Mouse (Mus musculus) gastrocnemius, adult 2 months (tissue): Measurements from ENCODE around the gene Pdcd11. TPM values are rescaled to one million over a fixed set of nuclear protein-coding genes. Genes with fewer than 3 reads are reported as not detected.

Source experiments
- DNase-seq: peaks from one replicate; pipeline ENCODE4 v3.0.0; 2022
- H3K27ac ChIP-seq: fragments of 200-600 bp; 2 replicates; pipeline ENCODE4 v1.8.1; 2022; ENCODE audit warnings: mild to moderate bottlenecking
- H3K4me3 ChIP-seq: fragments of 200-600 bp; 2 replicates; pipeline ENCODE4 v1.8.1; 2022; ENCODE audit warnings: mild to moderate bottlenecking, moderate library complexity
- CTCF ChIP-seq: fragments of 200-600 bp; IDR thresholded peaks from 2 replicates; pipeline ENCODE4 v1.8.1; 2022; ENCODE audit warnings: antibody characterized with exemption, mild to moderate bottlenecking, moderate library complexity
- intact Hi-C: fragments of 180-260 bp; cut with DNase I; formaldehyde crosslinking; loops from one replicate; pipeline ENCODE4 v1.15.1; 2025
- total RNA-seq, 2 experiments: library from RNA; stranded (reverse); gene quantifications; 2 replicates each; pipeline ENCODE4 v1.2.3; 2021

The Pdcd11 gene
- total RNA-seq, 2 experiments from 2014 or later: 8.0 to 8.6 TPM

DNA sequence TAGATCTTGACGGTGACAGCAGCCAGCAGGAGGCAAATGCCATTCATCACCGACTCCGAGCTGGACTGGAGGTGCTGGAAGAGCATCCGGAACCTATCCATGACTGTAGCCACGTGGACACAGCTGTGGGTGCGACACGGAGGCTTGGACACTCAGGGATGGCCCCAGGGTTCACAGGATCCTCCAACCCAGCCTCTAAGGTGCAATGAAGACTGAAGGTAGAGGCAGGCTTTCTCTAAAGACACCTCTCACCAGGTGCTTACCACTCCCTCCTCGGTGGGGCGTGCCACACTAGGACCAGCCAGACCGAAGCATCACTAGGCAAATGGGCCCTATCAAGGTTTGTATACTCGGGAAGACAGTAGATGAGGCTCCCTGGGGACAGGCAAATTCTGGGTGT lies 67.1 kb downstream of the Pdcd11 start, which contains the start of gene Calhm3:
TSS of gene Calhm3 (minus strand) at position 101 of the 400 bp plus-strand sequence.
- Histone ChIP-seq H3K4me3 (no peak within 1 kb of the TSS), H3K27ac (no peak within 1 kb of the TSS)
- no peak for TF ChIP-seq CTCF
- intact Hi-C loops: no loop called here
- DNase-seq: no peak

DNA sequence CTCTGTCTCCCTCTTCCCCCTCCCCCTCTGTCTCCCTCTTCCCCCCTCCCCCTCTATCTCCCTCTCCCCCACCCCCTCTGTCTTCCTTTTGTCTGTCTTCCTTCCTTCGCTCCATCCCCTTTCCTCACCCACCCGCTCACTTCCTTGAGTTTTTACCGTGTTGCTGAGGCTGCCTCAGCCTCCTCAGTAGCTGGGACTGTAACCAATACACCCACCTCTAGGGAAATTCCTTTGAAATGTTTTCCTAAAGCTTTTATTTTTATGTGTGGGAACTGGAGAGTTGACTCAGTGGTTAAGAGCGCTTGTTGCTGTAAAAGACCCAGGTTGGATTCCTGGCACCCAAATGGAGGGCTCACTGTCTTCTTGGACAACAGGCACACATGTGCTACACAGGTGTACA lies 71.1 kb downstream of the Pdcd11 start:
- no peak for DNase-seq
- TF ChIP-seq CTCF: no peak
- Histone ChIP-seq H3K4me3 (no peak overlapping the region), H3K27ac (no peak overlapping the region)
- intact Hi-C loops: no loop called here

DNA sequence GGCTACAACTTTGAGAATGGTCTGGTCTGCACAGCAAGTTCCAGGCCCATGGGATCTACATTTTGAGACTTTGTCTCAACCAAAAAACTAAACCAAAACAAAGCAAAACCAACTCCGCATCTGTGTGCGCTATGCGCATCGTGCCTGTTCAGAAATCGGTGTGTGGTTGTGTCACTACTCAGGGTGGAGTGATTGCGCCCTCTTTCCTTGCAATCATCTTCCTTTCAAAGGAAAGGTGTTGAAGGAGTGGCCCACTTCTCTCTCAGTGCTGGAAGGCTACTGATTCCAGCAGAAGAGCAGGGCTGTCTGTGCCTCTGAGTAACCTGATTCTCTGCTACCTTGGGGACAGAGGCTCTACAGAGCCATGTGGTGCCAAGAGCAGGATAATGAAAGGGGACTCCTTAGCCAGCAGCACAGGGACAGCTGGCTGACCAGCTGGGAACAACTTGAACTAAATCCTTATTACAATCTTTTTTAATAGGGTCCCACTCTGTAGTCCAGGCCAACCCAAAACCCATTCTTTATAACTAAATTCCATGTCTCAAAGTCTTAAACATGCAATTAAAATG lies 72.7 kb downstream of the Pdcd11 start:
- Histone ChIP-seq H3K27ac (no peak overlapping the region), H3K4me3 (no peak overlapping the region)
- intact Hi-C loops: no loop called here
- no peak for TF ChIP-seq CTCF
- DNase-seq: peak; percentile 48

DNA sequence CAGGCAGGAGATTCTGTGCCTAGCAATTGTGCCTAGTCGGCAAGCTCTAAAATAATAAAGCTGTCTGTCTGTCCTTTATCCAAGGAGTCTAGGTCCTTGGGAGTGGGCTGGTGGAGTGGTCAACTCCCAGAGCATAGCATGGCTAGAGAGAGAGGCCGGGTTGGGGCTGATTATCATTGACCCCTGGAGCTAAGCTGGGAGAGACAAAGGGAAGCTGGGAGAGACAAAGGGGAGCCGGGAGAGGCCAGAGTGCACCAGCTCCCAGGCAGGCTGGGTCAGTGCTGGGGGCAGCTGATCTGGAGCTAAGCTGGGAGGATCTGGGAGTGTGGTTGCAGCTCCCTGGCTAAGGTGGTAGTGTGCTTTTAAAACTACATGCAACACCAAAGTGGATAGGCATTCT lies 76.2 kb downstream of the Pdcd11 start:
- H3K27ac ChIP-seq: no peak overlapping the region
- intact Hi-C loops: no loop called here
- DNase-seq: no peak
- H3K4me3 ChIP-seq: no peak overlapping the region
- no peak for TF ChIP-seq CTCF

DNA sequence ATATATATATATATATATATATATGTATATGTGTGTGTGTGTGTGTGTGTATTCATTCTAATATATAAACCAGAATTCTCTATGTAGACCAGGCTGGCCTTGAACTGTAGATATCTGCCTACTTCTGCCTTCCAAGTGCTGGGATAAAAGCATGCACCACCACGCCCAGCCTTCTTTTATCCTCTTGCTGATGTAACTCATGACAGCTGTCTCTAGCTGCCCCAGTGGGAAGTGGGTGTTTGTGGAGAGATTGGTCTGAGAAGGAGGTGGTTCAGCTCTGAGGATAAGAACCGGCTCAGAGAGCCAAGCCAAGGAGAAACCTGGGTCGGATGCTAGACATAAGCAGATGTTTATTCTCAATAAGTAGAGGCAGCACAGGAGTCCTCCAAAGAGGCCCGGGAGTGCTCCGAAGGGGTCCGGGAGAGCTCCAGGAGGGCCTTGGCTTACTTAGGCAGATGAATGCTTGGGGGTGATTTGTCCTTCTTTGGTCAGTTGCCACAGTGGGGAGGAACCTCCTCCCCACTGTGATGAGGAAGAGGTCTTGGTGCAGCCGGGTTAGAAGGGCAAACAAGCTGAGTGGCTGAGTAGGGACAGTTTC lies 77.1 kb downstream of the Pdcd11 start:
- no peak for DNase-seq
- no peak overlapping the region for H3K27ac ChIP-seq
- TF ChIP-seq CTCF: no peak
- no peak overlapping the region for H3K4me3 ChIP-seq
- intact Hi-C loops: no loop called here

DNA sequence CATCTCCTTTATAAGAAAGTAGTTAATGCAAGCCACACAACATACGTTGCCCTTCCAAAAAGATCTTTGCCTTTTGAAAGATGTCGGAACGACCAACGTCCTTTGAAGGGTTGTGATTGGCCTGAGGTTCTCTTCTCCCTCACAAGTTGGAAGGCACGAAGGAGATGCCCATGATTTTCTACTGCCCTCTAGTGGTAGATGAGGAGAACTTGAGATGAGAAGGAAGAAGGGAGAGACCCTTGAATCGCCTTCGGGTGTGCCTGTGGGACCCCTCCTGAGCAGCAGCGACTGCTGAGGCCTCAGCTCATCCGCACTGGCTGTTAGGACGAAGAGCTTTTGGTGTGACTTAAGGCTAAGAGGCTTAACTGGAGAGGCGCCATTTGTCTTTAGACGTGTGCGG lies 77.7 kb downstream of the Pdcd11 start:
- intact Hi-C loops: no loop called here
- peak overlapping the region; percentile 1; the same call in 1 of the 2 replicates for H3K27ac ChIP-seq
- TF ChIP-seq CTCF: peak; percentile 87
- no peak for DNase-seq
- H3K4me3 ChIP-seq: peak overlapping the region; percentile 64

DNA sequence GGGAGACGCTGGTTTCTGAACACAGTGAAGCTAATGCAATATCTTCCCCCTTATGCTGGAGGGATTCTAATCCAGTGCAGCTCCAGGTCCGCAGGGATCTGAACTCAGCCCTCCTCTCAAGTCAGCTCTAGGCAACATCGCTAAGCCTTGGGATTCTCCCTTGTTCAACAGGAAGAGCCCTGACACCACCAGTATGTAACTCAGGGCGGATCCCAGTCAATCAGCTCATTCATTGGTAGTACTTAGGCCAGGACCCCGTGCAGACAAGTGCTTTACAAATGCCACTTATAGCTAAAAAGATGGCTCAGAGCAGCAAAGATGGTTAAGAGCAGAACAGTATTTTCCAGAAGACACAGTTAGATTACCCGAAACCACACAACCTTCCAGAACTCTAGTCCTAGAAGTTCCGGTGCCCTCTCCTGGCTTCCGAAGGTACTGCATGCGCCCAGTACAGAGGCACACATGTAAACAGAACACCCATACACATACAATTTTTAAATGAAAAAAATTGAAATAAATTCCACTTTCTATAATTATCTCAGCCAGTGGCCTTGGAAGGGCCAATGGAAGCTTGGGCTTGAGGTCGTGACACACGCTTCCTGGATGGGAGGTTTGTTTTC lies 78.3 kb downstream of the Pdcd11 start:
- Histone ChIP-seq H3K4me3 (peak overlapping the region; percentile 64), H3K27ac (0 out of 2 replicates have a peak overlapping the region, but pooled peaks have one; percentile 1)
- peak; percentile 100 for TF ChIP-seq CTCF
- DNase-seq: peak; percentile 86
- intact Hi-C loops: loop anchor here (1.0 kb wide), 1 partner anchor 47 kb away; no protein-coding TSS in a partner anchor

DNA sequence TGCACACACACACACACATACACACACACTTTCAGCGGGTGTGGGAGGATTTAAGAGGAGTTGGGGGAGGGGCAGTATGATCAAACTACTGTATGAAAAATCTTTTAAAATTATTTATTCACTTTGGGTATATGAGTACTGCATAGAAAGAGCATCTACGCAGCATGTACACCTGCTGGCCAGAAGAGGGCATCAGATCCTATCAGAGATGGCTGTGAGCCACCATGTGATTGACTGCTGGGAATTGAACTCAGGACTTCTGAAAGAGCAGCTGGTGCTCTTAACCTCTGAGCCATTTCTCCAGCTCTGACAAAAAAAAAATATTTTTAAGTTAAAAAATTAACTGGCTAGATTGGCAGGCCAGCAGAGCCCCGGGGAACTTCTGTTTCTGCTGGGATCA lies 83.9 kb downstream of the Pdcd11 start:
- intact Hi-C loops: loop anchor here (2.0 kb wide), 2 partner anchors 84 to 164 kb away; no protein-coding TSS in a partner anchor
- Histone ChIP-seq H3K4me3 (no peak overlapping the region), H3K27ac (no peak overlapping the region)
- DNase-seq: peak; percentile 40
- peak; percentile 69 for TF ChIP-seq CTCF

DNA sequence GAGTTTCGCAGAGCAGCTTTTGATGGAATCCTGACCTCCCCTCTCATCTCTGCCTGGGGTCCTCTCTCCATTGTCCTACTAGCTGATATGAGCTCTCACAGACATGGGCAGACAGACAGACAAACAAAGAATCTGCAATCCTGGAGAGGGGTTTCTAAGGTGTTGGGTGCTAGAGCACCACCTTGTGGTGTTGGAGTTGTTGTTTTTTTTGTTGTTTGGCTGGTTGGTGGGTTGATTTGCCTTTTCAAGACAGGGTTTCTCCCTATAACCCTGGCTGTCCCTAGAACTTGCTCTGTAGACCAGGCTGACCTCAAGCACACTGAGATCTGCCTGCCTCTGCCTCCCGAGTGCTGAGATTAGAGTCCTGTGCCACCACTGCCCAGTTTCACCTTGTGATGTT lies 84.9 kb downstream of the Pdcd11 start:
- intact Hi-C loops: loop anchor here (2.0 kb wide), 2 partner anchors 83 to 163 kb away; no protein-coding TSS in a partner anchor
- no peak for DNase-seq
- peak; percentile 16; the same call in 1 of the 2 replicates for TF ChIP-seq CTCF
- H3K4me3 ChIP-seq: no peak overlapping the region
- no peak overlapping the region for H3K27ac ChIP-seq

DNA sequence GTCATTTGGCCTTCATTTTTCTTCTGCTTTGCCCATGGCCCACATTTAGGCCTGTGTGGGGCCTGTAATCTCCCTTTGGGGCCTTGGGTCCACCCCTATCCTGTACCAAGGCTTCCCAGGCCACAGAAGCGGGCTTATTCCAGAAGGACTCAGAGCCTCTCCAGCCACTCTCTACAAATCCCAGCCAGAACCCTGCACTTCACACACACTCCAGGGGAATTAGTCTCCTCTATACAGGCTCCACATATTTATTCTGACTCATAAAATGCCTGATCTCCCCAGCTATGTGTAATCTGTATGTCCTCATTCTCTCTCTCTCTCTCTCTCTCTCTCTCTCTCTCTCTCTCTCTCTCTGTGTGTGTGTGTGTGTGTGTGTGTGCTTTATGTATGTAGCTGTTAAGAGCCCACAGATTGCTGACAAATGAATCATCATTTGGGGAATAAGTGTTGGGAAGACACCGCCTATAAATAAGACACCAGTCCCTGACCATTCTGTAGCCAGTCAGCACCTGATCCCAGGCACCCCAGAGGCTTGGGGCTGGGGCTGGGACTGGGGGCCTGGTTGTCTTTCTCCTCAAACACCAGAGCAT lies 86.4 kb downstream of the Pdcd11 start:
- DNase-seq: no peak
- no peak overlapping the region for H3K4me3 ChIP-seq
- no peak for TF ChIP-seq CTCF
- intact Hi-C loops: no loop called here
- H3K27ac ChIP-seq: no peak overlapping the region

DNA sequence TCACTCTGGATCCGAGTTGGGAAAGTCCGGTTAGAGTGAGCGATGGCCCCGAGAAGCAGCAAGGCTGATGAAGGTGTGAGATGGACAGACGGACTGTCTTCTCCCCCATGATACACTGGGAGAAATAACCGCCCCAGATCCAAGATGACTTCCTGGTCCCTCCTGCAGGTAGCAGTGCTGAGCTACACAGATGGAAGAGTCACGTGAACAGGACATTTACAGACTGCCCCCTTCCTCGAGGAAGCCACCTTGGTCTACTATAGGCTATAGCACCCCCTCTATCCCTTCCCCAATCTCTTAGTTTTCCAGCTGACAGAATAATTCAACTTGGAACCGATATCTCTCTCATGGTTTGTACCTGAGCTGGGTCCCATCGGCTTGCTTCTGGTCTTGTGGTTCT lies 87.4 kb downstream of the Pdcd11 start:
- peak; percentile 43 for DNase-seq
- Histone ChIP-seq H3K27ac (no peak overlapping the region), H3K4me3 (peak overlapping the region; percentile 87)
- peak; percentile 61 for TF ChIP-seq CTCF
- intact Hi-C loops: no loop called here

DNA sequence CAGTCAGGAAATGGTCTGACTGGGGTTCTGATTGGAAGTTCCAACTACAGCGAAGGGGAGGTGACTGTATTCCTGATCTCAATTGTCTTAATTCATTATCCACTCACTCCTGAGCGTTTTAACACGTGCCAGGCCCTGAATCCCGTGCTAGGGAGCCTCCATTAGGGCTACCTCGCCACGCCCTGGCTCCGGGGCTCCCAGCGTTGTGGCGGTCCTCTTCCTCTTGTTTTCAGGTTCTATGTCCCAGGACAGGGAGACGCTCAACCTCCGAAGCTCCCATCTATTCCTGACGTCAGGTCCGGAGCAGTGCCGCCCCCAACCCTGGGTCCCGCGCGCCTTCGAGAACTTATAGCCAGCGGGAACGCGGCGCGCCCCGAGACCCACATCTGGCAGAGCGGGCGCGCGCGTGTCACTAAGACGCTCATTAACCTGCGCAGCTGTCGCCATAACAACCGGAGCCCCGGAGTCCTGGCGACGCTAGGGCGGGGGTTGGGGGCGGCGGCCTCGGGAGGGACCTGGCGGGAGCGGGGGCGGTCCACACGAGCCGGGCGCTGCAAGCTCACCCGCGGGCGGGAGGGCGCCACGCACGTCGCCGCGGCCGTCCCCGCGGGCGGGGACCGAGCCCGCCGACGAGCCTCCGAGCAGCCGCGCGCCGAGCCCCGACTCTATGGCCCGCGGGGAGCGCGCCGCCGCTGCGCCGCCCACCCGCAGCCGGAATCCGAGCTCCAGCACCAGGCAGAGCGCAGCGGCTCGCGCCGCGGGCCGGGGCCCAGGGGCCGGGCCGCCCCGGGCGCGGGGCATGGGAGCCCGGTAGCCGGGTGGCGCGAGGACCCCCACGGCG lies 88.1 kb downstream of the Pdcd11 start, which contains the start of gene Neurl1a:
TSS of gene Neurl1a (plus strand) at position 390 of the 841 bp plus-strand sequence.
- intact Hi-C loops: no loop called here
- TF ChIP-seq CTCF: no peak
- DNase-seq: peak; percentile 56
- Histone ChIP-seq H3K27ac (0 out of 2 replicates have a peak within 1 kb of the TSS, but pooled peaks have one; percentile 51), H3K4me3 (peak within 1 kb of the TSS; percentile 87)
